Mouse (Mus musculus): ENCODE measurements at regions not wholly inside any gene's neighbourhood (a gene's known extent, or its start where the extent isn't known, plus 50 kb on each side); places are given as distances from the start of the nearest gene placed in this dataset.

DNA sequence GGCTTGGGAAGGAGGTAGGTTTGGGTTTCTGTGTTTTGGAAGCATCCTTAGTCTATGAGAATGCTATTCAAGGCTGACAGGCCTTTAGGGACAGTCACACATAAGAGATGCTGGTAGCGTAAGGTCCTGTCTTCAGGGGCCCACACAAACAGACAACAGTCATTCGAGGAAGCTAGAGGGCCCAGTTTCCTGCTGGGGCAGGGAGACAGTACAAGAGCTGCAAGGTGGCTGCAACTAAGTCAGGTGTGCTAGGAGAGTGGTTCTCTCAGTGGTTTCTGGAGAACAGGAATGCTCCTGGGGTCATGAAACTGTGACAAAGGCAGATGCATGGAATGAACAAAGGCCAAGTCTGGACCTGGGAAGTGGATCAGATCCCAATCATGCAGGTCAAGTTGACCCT is 161.1 kb downstream of the Cd24a start:
- H3K9me3 ChIP-seq (replicated peaks), result no peaks in the 10 kb centered on the region
- H3K4me1 ChIP-seq (ENCODE audit: insufficient read depth, low read depth, low read length), result peaks cover 42% of the 10 kb centered on the region
- ATAC-seq (ENCODE audit: extremely low read depth, insufficient number of reproducible peaks, low FRiP score, poor library complexity, severe bottlenecking) (no peak), DNase-seq (ENCODE audit: low spot score) (no peak)
- no peaks in the 10 kb centered on the region for H3K36me3 ChIP-seq (replicated peaks)
- H3K4me3 ChIP-seq (ENCODE audit: low read depth, low read length), result no peak overlapping the region
- no peaks in the 10 kb centered on the region for H3K27me3 ChIP-seq (ENCODE audit: insufficient read depth, low read length)
- TF ChIP-seq TAL1 (conservative IDR thresholded peaks at IDR 0.05; ENCODE audit: low read depth, low read length), result no peak

DNA sequence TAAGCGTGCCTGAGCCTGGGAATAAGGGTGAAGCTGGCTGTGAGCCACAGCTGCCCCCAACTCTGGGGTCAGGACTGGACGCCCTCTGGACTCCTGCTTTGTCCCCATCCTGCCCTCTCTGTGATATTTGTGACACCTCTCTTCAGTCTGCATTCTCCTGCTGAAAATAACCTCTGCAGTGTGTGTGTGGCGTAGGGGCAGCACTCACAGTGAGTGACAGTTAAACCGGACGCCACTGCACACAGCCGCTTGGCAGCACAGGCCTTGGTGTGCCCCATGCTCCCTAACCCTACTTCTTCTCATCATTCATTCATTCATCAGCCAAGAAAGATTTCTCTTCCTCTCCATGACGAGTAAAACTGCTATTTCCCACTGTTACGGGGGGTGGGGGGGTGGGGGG is 161.6 kb downstream of the Cd24a start:
- Histone ChIP-seq H3K4me3 (ENCODE audit: low read depth, low read length) (no peak overlapping the region), H3K27me3 (ENCODE audit: insufficient read depth, low read length) (no peaks in the 10 kb centered on the region), H3K36me3 (replicated peaks) (no peaks in the 10 kb centered on the region), H3K4me1 (ENCODE audit: insufficient read depth, low read depth, low read length) (peaks cover 43% of the 10 kb centered on the region), H3K9me3 (replicated peaks) (no peaks in the 10 kb centered on the region)
- ATAC-seq (ENCODE audit: extremely low read depth, insufficient number of reproducible peaks, low FRiP score, poor library complexity, severe bottlenecking) (no peak), DNase-seq (ENCODE audit: low spot score) (no peak)
- TF ChIP-seq CTCF (IDR thresholded peaks at IDR 0.05; ENCODE audit: low read depth, low read length) (no peak), GATA1 (IDR thresholded peaks at IDR 0.05; ENCODE audit: borderline replicate concordance, low read length) (no peak), TAL1 (conservative IDR thresholded peaks at IDR 0.05; ENCODE audit: low read depth, low read length) (no peak), POLR2AphosphoS5 (IDR thresholded peaks at IDR 0.05; ENCODE audit: insufficient replicate concordance, low read depth, low read length) (no peak), GATA2 (IDR thresholded peaks at IDR 0.05; ENCODE audit: borderline replicate concordance, low read depth, low read length) (no peak)

DNA sequence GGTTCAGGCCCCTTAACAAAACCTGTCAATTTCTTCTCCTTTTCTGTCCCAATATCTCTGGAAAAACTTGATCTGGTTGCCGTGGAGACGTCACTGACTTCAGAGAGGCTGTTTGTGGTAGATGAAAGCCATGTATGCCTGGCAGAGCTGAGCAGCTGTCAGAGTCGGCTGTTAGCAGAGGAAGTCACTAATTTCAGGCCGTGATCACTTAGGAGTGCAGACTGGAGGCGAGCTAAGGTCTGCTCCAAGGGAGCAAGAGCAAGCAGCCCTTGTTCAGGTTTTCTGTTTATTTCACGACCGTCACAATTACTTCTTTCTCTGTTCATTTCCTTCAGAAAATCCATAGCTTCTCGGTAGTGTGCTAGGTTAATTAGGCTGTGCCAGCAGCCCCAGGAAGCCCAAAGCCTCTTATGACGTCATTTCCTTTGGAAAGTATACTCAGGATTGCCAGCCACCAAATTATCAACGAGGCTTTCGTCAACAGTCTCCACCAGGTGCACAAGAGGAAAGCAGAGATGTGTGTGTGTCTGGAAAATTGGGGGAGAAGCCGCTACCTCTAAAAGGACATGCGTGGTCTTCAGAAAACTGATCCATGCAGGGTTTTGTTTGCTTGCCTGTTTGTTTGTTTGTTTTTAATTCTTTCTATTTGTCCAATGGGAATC is 161.2 kb downstream of the Qrsl1 start:
- Histone ChIP-seq H3K27me3 (ENCODE audit: insufficient read depth, low read length) (no peaks in the 10 kb centered on the region), H3K36me3 (replicated peaks) (no peaks in the 10 kb centered on the region), H3K4me3 (ENCODE audit: low read depth, low read length) (no peak overlapping the region), H3K4me1 (ENCODE audit: insufficient read depth, low read depth, low read length) (peaks cover 43% of the 10 kb centered on the region), H3K9me3 (replicated peaks) (no peaks in the 10 kb centered on the region)
- TF ChIP-seq CTCF (IDR thresholded peaks at IDR 0.05; ENCODE audit: low read depth, low read length) (no peak), POLR2AphosphoS5 (IDR thresholded peaks at IDR 0.05; ENCODE audit: insufficient replicate concordance, low read depth, low read length) (no peak), GATA2 (IDR thresholded peaks at IDR 0.05; ENCODE audit: borderline replicate concordance, low read depth, low read length) (no peak), TAL1 (conservative IDR thresholded peaks at IDR 0.05; ENCODE audit: low read depth, low read length) (no peak), GATA1 (IDR thresholded peaks at IDR 0.05; ENCODE audit: borderline replicate concordance, low read length) (no peak)
- ATAC-seq (ENCODE audit: extremely low read depth, insufficient number of reproducible peaks, low FRiP score, poor library complexity, severe bottlenecking) (no peak), DNase-seq (ENCODE audit: low spot score) (no peak)

DNA sequence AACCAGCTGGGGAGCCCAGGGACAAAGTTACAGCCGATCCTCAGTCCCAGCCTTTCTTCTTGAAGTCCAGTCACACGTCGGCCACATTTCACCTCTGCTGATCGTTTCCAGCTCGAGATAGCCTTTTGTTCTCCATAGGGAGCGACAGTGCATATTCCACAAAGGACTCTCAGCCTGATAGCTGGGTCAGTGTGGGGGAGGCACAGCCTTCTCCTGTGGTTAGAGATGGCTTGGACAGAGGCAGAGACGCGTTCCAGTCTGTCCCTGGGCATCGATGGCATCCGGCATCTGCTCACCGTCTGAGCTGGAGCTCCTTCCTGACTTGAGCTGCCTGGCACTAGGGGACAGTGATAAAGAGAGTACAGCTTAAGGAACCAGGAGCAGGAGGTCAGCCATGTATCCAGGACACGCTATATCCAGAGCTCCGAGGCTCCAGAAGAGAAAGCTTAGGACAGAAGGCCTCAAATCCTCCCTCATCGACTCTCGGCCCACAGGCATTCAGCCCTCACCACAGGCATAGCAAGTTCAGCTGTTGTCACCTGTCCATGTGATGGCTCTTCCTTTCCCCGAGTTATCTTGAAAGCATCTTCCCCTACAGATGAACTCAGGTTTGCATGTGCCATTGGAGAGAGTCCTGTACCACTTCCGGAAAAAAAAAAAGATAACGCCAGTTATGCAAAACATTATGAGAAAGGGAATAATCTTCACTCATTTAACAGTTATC is 160.0 kb downstream of the Qrsl1 start:
- TF ChIP-seq CTCF (IDR thresholded peaks at IDR 0.05; ENCODE audit: low read depth, low read length) (no peak), POLR2AphosphoS5 (IDR thresholded peaks at IDR 0.05; ENCODE audit: insufficient replicate concordance, low read depth, low read length) (no peak), GATA1 (IDR thresholded peaks at IDR 0.05; ENCODE audit: borderline replicate concordance, low read length) (no peak), GATA2 (IDR thresholded peaks at IDR 0.05; ENCODE audit: borderline replicate concordance, low read depth, low read length) (no peak), TAL1 (conservative IDR thresholded peaks at IDR 0.05; ENCODE audit: low read depth, low read length) (no peak)
- Histone ChIP-seq H3K27me3 (ENCODE audit: insufficient read depth, low read length) (no peaks in the 10 kb centered on the region), H3K9me3 (replicated peaks) (no peaks in the 10 kb centered on the region), H3K36me3 (replicated peaks) (no peaks in the 10 kb centered on the region), H3K4me3 (ENCODE audit: low read depth, low read length) (no peak overlapping the region), H3K4me1 (ENCODE audit: insufficient read depth, low read depth, low read length) (peaks cover 43% of the 10 kb centered on the region)
- DNase-seq (ENCODE audit: low spot score) (no peak), ATAC-seq (ENCODE audit: extremely low read depth, insufficient number of reproducible peaks, low FRiP score, poor library complexity, severe bottlenecking) (no peak)

DNA sequence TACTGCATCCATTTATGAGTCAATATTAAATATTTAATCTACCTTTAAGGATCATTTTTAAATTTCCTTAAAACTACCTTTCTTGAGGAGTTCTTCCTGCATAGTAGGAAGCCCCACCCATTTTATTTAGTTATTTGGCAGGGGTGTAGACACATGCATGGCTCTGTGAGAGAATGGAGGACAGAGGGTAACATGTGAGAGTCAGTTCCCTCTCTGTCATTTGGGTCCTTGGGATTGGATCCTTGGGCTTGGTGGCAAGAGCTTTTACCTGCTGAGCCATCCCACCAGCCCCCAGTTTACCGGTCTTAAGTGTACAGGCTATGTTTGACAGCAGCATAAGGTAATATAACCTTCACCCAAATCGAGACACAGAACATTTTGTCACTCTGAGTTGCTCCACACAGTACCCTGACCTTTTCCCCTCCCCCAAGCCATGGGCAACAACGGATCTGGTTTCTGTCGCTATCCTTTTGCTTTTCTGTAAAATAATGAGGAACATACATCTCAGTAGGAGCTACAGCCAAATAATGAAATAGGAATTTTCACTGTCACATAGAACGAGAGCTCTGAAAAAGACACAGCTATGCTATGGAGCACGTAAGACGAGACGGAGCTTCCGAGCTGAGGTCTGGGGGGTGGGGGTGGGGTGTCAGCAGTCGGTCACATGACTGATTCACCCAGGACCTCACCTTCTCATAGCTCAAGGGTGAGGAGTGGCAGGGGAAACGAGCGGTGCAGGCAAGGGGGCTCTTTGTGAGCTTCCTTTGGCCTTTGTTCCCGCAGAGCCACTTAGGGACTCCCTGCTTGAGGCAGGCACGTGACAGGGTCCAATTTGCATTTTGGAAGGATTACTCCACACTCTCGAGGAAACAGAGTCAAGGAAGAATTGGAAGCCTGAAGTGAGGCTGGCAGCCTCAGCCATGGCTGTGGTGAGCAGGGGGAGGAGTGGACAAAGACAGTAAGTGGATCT is 159.2 kb downstream of the Qrsl1 start:
- Histone ChIP-seq H3K27me3 (ENCODE audit: insufficient read depth, low read length) (no peaks in the 10 kb centered on the region), H3K4me3 (ENCODE audit: low read depth, low read length) (peak overlapping the region; percentile 64; the same call in 1 of the 2 replicates), H3K36me3 (replicated peaks) (no peaks in the 10 kb centered on the region), H3K4me1 (ENCODE audit: insufficient read depth, low read depth, low read length) (peaks cover 43% of the 10 kb centered on the region), H3K9me3 (replicated peaks) (no peaks in the 10 kb centered on the region)
- ATAC-seq (ENCODE audit: extremely low read depth, insufficient number of reproducible peaks, low FRiP score, poor library complexity, severe bottlenecking) (peak; percentile 45; the same call in 1 of the 2 replicates), DNase-seq (ENCODE audit: low spot score) (peak; percentile 37)
- TF ChIP-seq TAL1 (conservative IDR thresholded peaks at IDR 0.05; ENCODE audit: low read depth, low read length), result no peak
- no peak for TF ChIP-seq CTCF (IDR thresholded peaks at IDR 0.05; ENCODE audit: low read depth, low read length)
- TF ChIP-seq POLR2AphosphoS5 (IDR thresholded peaks at IDR 0.05; ENCODE audit: insufficient replicate concordance, low read depth, low read length), result no peak
- no peak for TF ChIP-seq GATA2 (IDR thresholded peaks at IDR 0.05; ENCODE audit: borderline replicate concordance, low read depth, low read length)
- TF ChIP-seq GATA1 (IDR thresholded peaks at IDR 0.05; ENCODE audit: borderline replicate concordance, low read length), result no peak
